Comparison of ENCODE assay signal across 8 mouse cellular contexts in genomic region chr11:53761822-53762221, GRCm38 (mm10). TPM values are rescaled to one million over a fixed set of nuclear protein-coding genes. Genes with fewer than 3 reads are reported as not detected.
DNase-seq lines count a peak whose midpoint lies in the region; ATAC-seq and TF ChIP-seq lines count a peak whose summit lies in the region.

No protein-coding gene starts in this region.

- H3K9me3 ChIP-seq in forebrain, embryonic 13.5 days (replicated peaks), result no peaks in the 10 kb centered on the region
- H3K9me3 ChIP-seq in forebrain, embryonic 11.5 days (ENCODE audit: control insufficient read depth, low read length), result no peaks in the 10 kb centered on the region
- H3K9me3 ChIP-seq in embryonic facial prominence, embryonic 15.5 days (replicated peaks), result no peaks in the 10 kb centered on the region
- no peaks in the 10 kb centered on the region for H3K9me3 ChIP-seq in intestine, embryonic 14.5 days (ENCODE audit: control insufficient read depth, low read length)

- no peak overlapping the region for H3K4me3 ChIP-seq in forebrain, embryonic 13.5 days
- no peak overlapping the region for H3K4me3 ChIP-seq in forebrain, embryonic 11.5 days (ENCODE audit: low read depth, low read length)
- H3K4me3 ChIP-seq in C2C12 (ENCODE audit: insufficient read depth, poor library complexity, severe bottlenecking), result no peak overlapping the region
- no peak overlapping the region for H3K4me3 ChIP-seq in embryonic facial prominence, embryonic 15.5 days (replicated peaks)
- H3K4me3 ChIP-seq in intestine, embryonic 14.5 days (ENCODE audit: low read depth, low read length), result no peak overlapping the region
- no peak overlapping the region for H3K4me3 ChIP-seq in lung, adult 2 months (replicated peaks; ENCODE audit: extremely low read depth, low read depth, low read length)

- H3K79me2 ChIP-seq in C2C12 (ENCODE audit: control insufficient read depth, insufficient read depth), result no peaks in the 10 kb centered on the region

- 51% methylated on average over 2 of the region's 2 CpGs for WGBS in forebrain, embryonic 13.5 days
- WGBS in forebrain, embryonic 11.5 days, result 57% methylated on average over 2 of the region's 2 CpGs
- 49% methylated on average over 2 of the region's 2 CpGs for WGBS in embryonic facial prominence, embryonic 15.5 days
- WGBS in intestine, embryonic 14.5 days, result 37% methylated on average over 2 of the region's 2 CpGs
- 11% methylated on average over 2 of the region's 2 CpGs for WGBS in lung, adult 2 months

- H3K4me1 ChIP-seq in forebrain, embryonic 13.5 days, result peaks cover 37% of the 10 kb centered on the region
- peaks cover 25% of the 10 kb centered on the region for H3K4me1 ChIP-seq in forebrain, embryonic 11.5 days (replicated peaks; ENCODE audit: control insufficient read depth, insufficient read depth, low read length)
- peaks cover 54% of the 10 kb centered on the region for H3K4me1 ChIP-seq in embryonic facial prominence, embryonic 15.5 days
- peaks cover 56% of the 10 kb centered on the region for H3K4me1 ChIP-seq in intestine, embryonic 14.5 days (replicated peaks; ENCODE audit: control insufficient read depth, insufficient read depth, low read length)
- peaks cover 24% of the 10 kb centered on the region for H3K4me1 ChIP-seq in lung, adult 2 months (ENCODE audit: control insufficient read depth, insufficient read depth, low read length)

- no peak for ATAC-seq in forebrain, embryonic 13.5 days
- ATAC-seq in forebrain, embryonic 11.5 days (replicated peaks; ENCODE audit: low FRiP score), result no peak
- no peak for ATAC-seq in embryonic facial prominence, embryonic 15.5 days (ENCODE audit: insufficient number of reproducible peaks, low FRiP score, low TSS enrichment, low read depth)
- ATAC-seq in intestine, embryonic 14.5 days (replicated peaks; ENCODE audit: low FRiP score, low TSS enrichment, low read depth), result no peak

- no peaks in the 10 kb centered on the region for H3K79me3 ChIP-seq in C2C12 (ENCODE audit: low read depth)

- peak; percentile 75; the same call in 1 of the 2 replicates for TF ChIP-seq POLR2A in lung, adult 2 months (IDR thresholded peaks at IDR 0.05; ENCODE audit: borderline replicate concordance, extremely low read depth, low read depth, low read length)

- DNase-seq in forebrain, embryonic 11.5 days (ENCODE audit: low spot score), result no peak
- no peak for DNase-seq in intestine, embryonic 14.5 days (ENCODE audit: low spot score)
- DNase-seq in lung, adult 2 months, result peak; percentile 84
- no peak for DNase-seq in yolk sac, embryonic 10.5 days (ENCODE audit: low spot score)
- no peak for DNase-seq in spleen, postnatal 14 days (ENCODE audit: low spot score in 2 of 2)

- 0 out of 2 replicates have a peak overlapping the region, but pooled peaks have one; percentile 0 for H3K9ac ChIP-seq in forebrain, embryonic 13.5 days
- H3K9ac ChIP-seq in forebrain, embryonic 11.5 days (ENCODE audit: low read length), result no peak overlapping the region
- no peak overlapping the region for H3K9ac ChIP-seq in embryonic facial prominence, embryonic 15.5 days
- H3K9ac ChIP-seq in intestine, embryonic 14.5 days (ENCODE audit: low read length), result no peak overlapping the region

- H3K4me2 ChIP-seq in forebrain, embryonic 13.5 days, result no peak overlapping the region
- no peak overlapping the region for H3K4me2 ChIP-seq in forebrain, embryonic 11.5 days (ENCODE audit: low read depth, low read length, severe bottlenecking)
- H3K4me2 ChIP-seq in embryonic facial prominence, embryonic 15.5 days (replicated peaks), result no peak overlapping the region
- no peak overlapping the region for H3K4me2 ChIP-seq in intestine, embryonic 14.5 days (ENCODE audit: low read length)

- no peaks in the 10 kb centered on the region for H3K36me3 ChIP-seq in forebrain, embryonic 13.5 days (ENCODE audit: poor library complexity, severe bottlenecking)
- H3K36me3 ChIP-seq in forebrain, embryonic 11.5 days (ENCODE audit: control insufficient read depth, insufficient read depth, low read length), result no peaks in the 10 kb centered on the region
- no peaks in the 10 kb centered on the region for H3K36me3 ChIP-seq in C2C12 (ENCODE audit: control insufficient read depth, insufficient read depth)
- H3K36me3 ChIP-seq in embryonic facial prominence, embryonic 15.5 days, result no peaks in the 10 kb centered on the region
- H3K36me3 ChIP-seq in intestine, embryonic 14.5 days (ENCODE audit: control insufficient read depth, insufficient read depth, low read length), result no peaks in the 10 kb centered on the region

- peaks cover 42% of the 10 kb centered on the region for H3K27me3 ChIP-seq in forebrain, embryonic 13.5 days
- peaks cover 9% of the 10 kb centered on the region; the same call in 1 of the 2 replicates for H3K27me3 ChIP-seq in forebrain, embryonic 11.5 days (ENCODE audit: control insufficient read depth, insufficient read depth, low read length)
- no peaks in the 10 kb centered on the region for H3K27me3 ChIP-seq in C2C12 (ENCODE audit: control insufficient read depth, insufficient read depth, insufficient read length)
- no peaks in the 10 kb centered on the region for H3K27me3 ChIP-seq in embryonic facial prominence, embryonic 15.5 days
- no peaks in the 10 kb centered on the region for H3K27me3 ChIP-seq in intestine, embryonic 14.5 days (replicated peaks; ENCODE audit: control insufficient read depth, insufficient read depth, low read length)

- H3K27ac ChIP-seq in forebrain, embryonic 13.5 days, result no peak overlapping the region
- no peak overlapping the region for H3K27ac ChIP-seq in forebrain, embryonic 11.5 days (ENCODE audit: low read depth, low read length)
- H3K27ac ChIP-seq in embryonic facial prominence, embryonic 15.5 days (replicated peaks), result peak overlapping the region; percentile 95
- peak overlapping the region; percentile 93 for H3K27ac ChIP-seq in intestine, embryonic 14.5 days (ENCODE audit: low read depth)

- no peak overlapping the region for H3ac ChIP-seq in C2C12 (ENCODE audit: control insufficient read depth, insufficient read length, low read depth)

- no peak for TF ChIP-seq CTCF in C2C12 (IDR thresholded peaks at IDR 0.05; ENCODE audit: control insufficient read depth, insufficient read depth, insufficient read length)
- TF ChIP-seq CTCF in lung, adult 2 months (IDR thresholded peaks at IDR 0.05; ENCODE audit: insufficient read depth, low read length), result no peak

TF ChIP-seq in C2C12, 6 proteins besides CTCF, POLR2A, EP300 and RAD21:
- TF ChIP-seq MAX (IDR thresholded peaks at IDR 0.05) (peak; percentile 48), MYOD1 (IDR thresholded peaks at IDR 0.05; ENCODE audit: control insufficient read depth, insufficient read length, low read depth) (no peak), CEBPB (IDR thresholded peaks at IDR 0.05; ENCODE audit: low read depth) (peak; percentile 0)

RNA-seq across cellular contexts. Expression of gene Irf1, which starts 8.0 kb away (rescaled TPM):
- polyA plus RNA-seq in forebrain, embryonic 13.5 days (2015; fragmentation: Nextera tagmentation; extraction: Ambion mirVana), result 2.6 and 2.7 TPM in 2 replicates
- 4.0 and 4.3 TPM in 2 replicates for polyA plus RNA-seq in forebrain, embryonic 11.5 days (2014; fragmentation: Nextera tagmentation; extraction: Ambion mirVana)
- polyA plus RNA-seq in C2C12 (2012; fragmentation: generic; extraction: Trizol), result 26.7 TPM
- polyA plus RNA-seq in embryonic facial prominence, embryonic 15.5 days (2015; fragmentation: Nextera tagmentation; extraction: Ambion mirVana), result 14.8 and 16.2 TPM in 2 replicates
- polyA plus RNA-seq in intestine, embryonic 14.5 days (2014; fragmentation: Nextera tagmentation; extraction: Ambion mirVana), result 34.3 and 35.5 TPM in 2 replicates
- polyA plus RNA-seq in lung, adult 2 months (2012; rRNA removed), result 130 and 190 TPM in 2 replicates

RNA-seq across cellular contexts. Expression of gene Gm17334, which starts 11.2 kb away (rescaled TPM):
- not detected in 2 replicates for polyA plus RNA-seq in forebrain, embryonic 13.5 days (2015; fragmentation: Nextera tagmentation; extraction: Ambion mirVana)
- not detected in 2 replicates for polyA plus RNA-seq in forebrain, embryonic 11.5 days (2014; fragmentation: Nextera tagmentation; extraction: Ambion mirVana)
- 0.18 TPM for polyA plus RNA-seq in C2C12 (2012; fragmentation: generic; extraction: Trizol)
- 0.31 and 0.50 TPM in 2 replicates for polyA plus RNA-seq in embryonic facial prominence, embryonic 15.5 days (2015; fragmentation: Nextera tagmentation; extraction: Ambion mirVana)
- 0.60 and 0.68 TPM in 2 replicates for polyA plus RNA-seq in intestine, embryonic 14.5 days (2014; fragmentation: Nextera tagmentation; extraction: Ambion mirVana)
- 4.6 and 4.7 TPM in 2 replicates for polyA plus RNA-seq in lung, adult 2 months (2012; rRNA removed)

RNA-seq across cellular contexts. Expression of gene Il5, which starts 41.2 kb away (rescaled TPM):
- not detected in 2 replicates for polyA plus RNA-seq in forebrain, embryonic 13.5 days (2015; fragmentation: Nextera tagmentation; extraction: Ambion mirVana)
- not detected in 2 replicates for polyA plus RNA-seq in forebrain, embryonic 11.5 days (2014; fragmentation: Nextera tagmentation; extraction: Ambion mirVana)
- not detected for polyA plus RNA-seq in C2C12 (2012; fragmentation: generic; extraction: Trizol)
- polyA plus RNA-seq in embryonic facial prominence, embryonic 15.5 days (2015; fragmentation: Nextera tagmentation; extraction: Ambion mirVana), result not detected in 2 replicates
- not detected in 2 replicates for polyA plus RNA-seq in intestine, embryonic 14.5 days (2014; fragmentation: Nextera tagmentation; extraction: Ambion mirVana)
- 0.07 and 0.14 TPM in 2 replicates for polyA plus RNA-seq in lung, adult 2 months (2012; rRNA removed)

RNA-seq across cellular contexts. Expression of gene Rad50, which starts 54.7 kb away (rescaled TPM):
- 17.7 and 18.2 TPM in 2 replicates for polyA plus RNA-seq in forebrain, embryonic 13.5 days (2015; fragmentation: Nextera tagmentation; extraction: Ambion mirVana)
- polyA plus RNA-seq in forebrain, embryonic 11.5 days (2014; fragmentation: Nextera tagmentation; extraction: Ambion mirVana), result 24.3 and 27.6 TPM in 2 replicates
- 7.9 TPM for polyA plus RNA-seq in C2C12 (2012; fragmentation: generic; extraction: Trizol)
- polyA plus RNA-seq in embryonic facial prominence, embryonic 15.5 days (2015; fragmentation: Nextera tagmentation; extraction: Ambion mirVana), result 24.6 and 28.8 TPM in 2 replicates
- polyA plus RNA-seq in intestine, embryonic 14.5 days (2014; fragmentation: Nextera tagmentation; extraction: Ambion mirVana), result 29.5 and 29.8 TPM in 2 replicates
- polyA plus RNA-seq in lung, adult 2 months (2012; rRNA removed), result 4.3 and 6.7 TPM in 2 replicates

Comparison
In these comparisons a context has a peak if more than half of its experiments do, and no peak if none do; other contexts are left out.
1. H3K27ac ChIP-seq: peak in embryonic facial prominence, embryonic 15.5 days (single experiment) and intestine, embryonic 14.5 days (single experiment); none in forebrain, embryonic 13.5 days (single experiment) and forebrain, embryonic 11.5 days (single experiment).